Mouse (Mus musculus) small intestine, adult 2 months (tissue): ENCODE measurements around the gene Pgap1. TPM values are rescaled to one million over a fixed set of nuclear protein-coding genes. Genes with fewer than 3 reads are reported as not detected.

Experiments
- H3K27ac ChIP-seq: fragments of 200-500 bp; 2 replicates; pipeline ENCODE4 v1.5.1; 2012; ENCODE audit warnings: low read depth, low read length, control low read depth, inconsistent platforms; ENCODE audit not compliant: insufficient read depth
- H3K27me3 ChIP-seq: fragments of 200-500 bp; 2 replicates; pipeline ENCODE4 v1.6.1; 2012; ENCODE audit warnings: mild to moderate bottlenecking, moderate library complexity, low read length, inconsistent platforms; ENCODE audit not compliant: control insufficient read depth, insufficient read depth
- H3K36me3 ChIP-seq: fragments of 200-500 bp; 2 replicates; pipeline ENCODE4 v1.6.1; 2012; ENCODE audit warnings: mild to moderate bottlenecking, low read length, control low read depth, inconsistent platforms; ENCODE audit not compliant: control insufficient read depth, insufficient read depth
- H3K4me1 ChIP-seq: fragments of 200-500 bp; 2 replicates; pipeline ENCODE4 v1.6.1; 2012; ENCODE audit warnings: low read length, inconsistent platforms, mixed read lengths; ENCODE audit not compliant: control insufficient read depth, insufficient read depth, insufficient read length
- H3K4me3 ChIP-seq: fragments of 200-500 bp; 2 replicates; pipeline ENCODE4 v1.5.1; 2012; ENCODE audit warnings: low read depth, mild to moderate bottlenecking, control low read depth, inconsistent platforms, low read length, moderate library complexity
- CTCF ChIP-seq: fragments of 200-500 bp; IDR thresholded peaks from 2 replicates; pipeline ENCODE4 v1.5.1; 2012; ENCODE audit warnings: low read depth, mild to moderate bottlenecking, control low read depth, inconsistent platforms, low read length, moderate library complexity, mixed read lengths; ENCODE audit not compliant: insufficient replicate concordance, insufficient read length; ENCODE audit errors: extremely low read depth
- POLR2A ChIP-seq: fragments of 200-500 bp; IDR thresholded peaks from 2 replicates; pipeline ENCODE4 v1.6.1; 2012; ENCODE audit warnings: low read depth, mild to moderate bottlenecking, control low read depth, inconsistent platforms, low read length, moderate library complexity
- WGBS: fragments of 180-500 bp; shearing (Covaris S2); methylation state at CpG from one replicate; pipeline ENCODE4 v1.1.7; 2018; 5-methylcytosine and 5-hydroxymethylcytosine counted together
- polyA plus RNA-seq: library from polyadenylated mRNA; depleted of rRNA; stranded (reverse); fragments of >200 nt; gene quantifications from 2 replicates; pipeline ENCODE4 v1.2.3, GENCODE M21; 2012; rRNA removed

Pgap1 gene
- polyA plus RNA-seq, 1 experiment: 0.61 TPM

DNA sequence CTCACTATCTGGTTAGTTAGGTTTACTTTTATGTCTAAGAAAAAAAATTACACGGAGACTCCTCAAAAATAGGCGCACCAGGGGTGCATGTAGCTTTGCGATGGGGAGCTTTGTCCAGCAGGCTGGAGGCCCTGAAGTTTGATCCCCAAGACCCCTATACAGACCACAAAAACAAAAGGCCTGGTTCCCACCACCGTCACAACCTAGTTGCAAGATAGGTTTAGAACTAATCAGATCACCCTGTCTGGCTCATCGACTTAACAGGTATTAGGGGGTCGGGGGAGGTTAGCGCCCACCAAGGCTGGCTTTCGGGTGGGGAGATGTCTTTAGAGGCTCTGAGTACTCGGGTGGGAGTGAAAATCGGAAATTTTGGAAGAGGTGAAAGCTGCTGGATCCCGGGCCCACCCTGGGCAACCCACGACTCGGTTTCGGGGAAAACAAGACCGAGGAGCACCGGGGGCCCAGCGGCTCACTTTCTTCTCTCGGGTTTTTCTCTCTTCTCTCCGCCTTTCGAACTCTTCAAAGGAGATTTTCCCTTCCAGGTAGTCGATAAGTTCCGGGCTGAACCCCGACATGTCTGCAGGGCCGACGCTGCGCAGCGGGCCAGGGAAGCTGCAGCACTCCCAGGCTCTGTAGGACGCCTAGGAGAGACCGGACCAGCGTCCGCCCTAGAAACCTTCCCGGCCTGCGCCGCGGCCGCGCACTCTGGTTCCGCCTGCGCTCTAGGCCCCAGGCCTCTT, 119.0 kb downstream of the Pgap1 start, which contains the start of gene Gtf3c3:
Gene Gtf3c3, minus strand, starts transcription at position 632 of the 740 bp plus-strand sequence.
- Histone ChIP-seq H3K36me3 (0 out of 2 replicates have a peak, but pooled peaks cover 3% of the 10 kb centered on the region), H3K4me1 (no peaks in the 10 kb centered on the region), H3K27me3 (no peaks in the 10 kb centered on the region; the same call in 1 of the 2 replicates), H3K27ac (no peak within 1 kb of the TSS), H3K4me3 (peak within 1 kb of the TSS; percentile 97)
- 2% methylated on average over 39 of the region's 39 CpGs for WGBS
- no peak; the same call in 1 of the 2 replicates for TF ChIP-seq POLR2A
- TF ChIP-seq CTCF: no peak

Other genes starting within 250 kb of the Pgap1 start
- gene Gtf3c3, start 118.7 kb downstream of the Pgap1 start, polyA plus RNA-seq: 0.56 and 1.4 TPM in 2 replicates